18 mouse cellular contexts compared by ENCODE assay signal in genomic region chr12:106377281-106377680, GRCm38 (mm10).
"Had no signal": no experiment of that assay in that cellular context is flagged by ENCODE, and none has a peak within 500 bp of the region (broad histone marks: within the 10 kb centered on the region; RNA-seq: fewer than 3 reads in every experiment).

No protein-coding gene starts in this region.

- DNase-seq: lung, adult 18-20 months; lung, postnatal 10 days; lung, postnatal 4 days; right cerebral cortex, adult 18-20 months; right cerebral cortex, postnatal 25 days; right cerebral cortex, postnatal 4 days; spleen, adult 18-20 months; thymus, adult 18-20 months; thymus, postnatal 14 days; thymus, postnatal 36 days had no signal

- H3K36me3 ChIP-seq: liver, embryonic 15.5 days; midbrain, embryonic 10.5 days; midbrain, embryonic 12.5 days; neural tube, embryonic 12.5 days; neural tube, embryonic 15.5 days had no signal

- H3K4me1 ChIP-seq: liver, embryonic 15.5 days had no signal

- H3K9me3 ChIP-seq: liver, embryonic 15.5 days; midbrain, embryonic 10.5 days; midbrain, embryonic 12.5 days; neural tube, embryonic 12.5 days; neural tube, embryonic 15.5 days had no signal

- H3K9ac ChIP-seq: liver, embryonic 15.5 days; lung, embryonic 14.5 days; midbrain, embryonic 12.5 days; neural tube, embryonic 12.5 days; neural tube, embryonic 15.5 days had no signal

- H3K4me2 ChIP-seq: liver, embryonic 15.5 days; lung, embryonic 14.5 days; midbrain, embryonic 12.5 days; neural tube, embryonic 12.5 days; neural tube, embryonic 15.5 days had no signal

- H3K4me3 ChIP-seq: liver, embryonic 15.5 days; midbrain, embryonic 10.5 days; midbrain, embryonic 12.5 days; myocyte; neural tube, embryonic 12.5 days; neural tube, embryonic 15.5 days had no signal

- H3K27ac ChIP-seq: liver, embryonic 15.5 days; midbrain, embryonic 10.5 days; midbrain, embryonic 12.5 days; neural tube, embryonic 12.5 days; neural tube, embryonic 15.5 days had no signal

- ATAC-seq: midbrain, embryonic 16.5 days had no signal

- H3K27me3 ChIP-seq: neural tube, embryonic 12.5 days; neural tube, embryonic 15.5 days had no signal
